Mouse (Mus musculus) heart, adult 2 months (tissue): Measurements from ENCODE around the gene Atp6v0a4.

Source experiments
- CTCF ChIP-seq: fragments of 200-600 bp; IDR thresholded peaks from 2 replicates; pipeline ENCODE4 v1.8.1; 2022; ENCODE audit warnings: antibody characterized with exemption, mild to moderate bottlenecking, moderate library complexity
- EP300 ChIP-seq: fragments of 200-500 bp; IDR thresholded peaks from 2 replicates; pipeline ENCODE4 v1.6.1; 2011; ENCODE audit warnings: low read depth, low read length, control low read depth; ENCODE audit not compliant: insufficient read depth
- POLR2A ChIP-seq: fragments of 200-500 bp; IDR thresholded peaks from 2 replicates; pipeline ENCODE4 v1.6.1; 2011; ENCODE audit warnings: mild to moderate bottlenecking, low read depth, low read length, control low read depth; ENCODE audit not compliant: insufficient read depth

- TF ChIP-seq CTCF, result no peak
- no peak for TF ChIP-seq POLR2A
- no peak for TF ChIP-seq EP300
Measured at GRCm38 (mm10) chr6:38087242-38088026, 37.0 kb downstream of the Atp6v0a4 start.
